Mouse (Mus musculus) forebrain, embryonic 10.5 days (tissue): ENCODE measurements around the gene Gm5795. TPM values are rescaled to one million over a fixed set of nuclear protein-coding genes. Genes with fewer than 3 reads are reported as not detected.
"Not testable (repeated sequence)": the region's sequence is repeated elsewhere in the genome, so short reads cannot be mapped to it uniquely, and the experiment has no call there.

Experiments used
- DNase-seq: peaks from one replicate; pipeline ENCODE4 v3.0.0-alpha.2; 2017; ENCODE audit warnings: low spot score; ENCODE audit errors: extremely low spot score
- H3K27ac ChIP-seq: fragments of 300-500 bp; sonication (generic); 2 replicates; pipeline ENCODE4 v1.5.1; 2016; ENCODE audit warnings: mild to moderate bottlenecking
- H3K27me3 ChIP-seq: fragments of 300-500 bp; sonication (generic); 2 replicates; pipeline ENCODE4 v1.6.1; 2016; ENCODE audit warnings: mild to moderate bottlenecking; ENCODE audit not compliant: poor library complexity, severe bottlenecking
- H3K36me3 ChIP-seq: fragments of 300-500 bp; sonication (generic); replicated peaks from 2 replicates; pipeline ENCODE4 v1.6.1; 2016; ENCODE audit warnings: mild to moderate bottlenecking, moderate library complexity
- H3K4me1 ChIP-seq: fragments of 300-500 bp; sonication (generic); 2 replicates; pipeline ENCODE4 v1.6.1; 2016
- H3K4me3 ChIP-seq: fragments of 300-500 bp; sonication (generic); 2 replicates; pipeline ENCODE4 v1.5.1; 2016; ENCODE audit warnings: mild to moderate bottlenecking, moderate library complexity
- H3K9me3 ChIP-seq: fragments of 300-500 bp; sonication (generic); 2 replicates; pipeline ENCODE4 v1.6.1; 2016; ENCODE audit warnings: mild to moderate bottlenecking, moderate library complexity
- WGBS: fragments of 180-500 bp; shearing (Covaris S2); methylation state at CpG from one replicate; pipeline ENCODE4 v1.1.7; 2016; 5-methylcytosine and 5-hydroxymethylcytosine counted together
- polyA plus RNA-seq: library from polyadenylated mRNA; unstranded; fragments of >200 nt; fragmentation: Nextera tagmentation; extraction: Ambion mirVana; gene quantifications from 2 replicates; pipeline ENCODE4 v1.2.1, GENCODE M21; 2016

Gm5795 gene
- polyA plus RNA-seq: not detected in 2 replicates

DNA sequence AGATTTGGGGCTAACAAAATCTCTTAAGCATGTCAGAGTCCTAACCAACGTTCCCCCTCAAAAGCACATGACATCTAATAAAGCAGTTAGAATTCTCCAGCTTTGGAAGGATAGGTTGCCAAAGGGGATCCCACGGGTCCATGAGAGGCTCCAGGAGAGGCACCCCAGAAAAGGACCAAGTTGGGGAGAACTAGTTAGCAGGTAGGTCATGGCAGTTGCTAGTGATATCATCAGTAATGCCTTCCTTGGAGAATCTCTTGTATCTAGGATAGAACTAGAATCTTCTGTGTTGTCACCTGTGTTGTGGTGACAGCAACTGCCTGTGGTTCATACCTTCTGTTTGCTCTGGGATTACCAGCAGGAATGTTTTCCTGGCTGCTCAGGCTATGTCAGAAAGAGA lies at the start of gene Gm5795:
Gene Gm5795 (plus strand): TSS at position 301 of the 400 bp plus-strand sequence.
- not testable (repeated sequence) for H3K9me3 ChIP-seq, DNase-seq, H3K4me3 ChIP-seq, H3K36me3 ChIP-seq, H3K4me1 ChIP-seq, H3K27me3 ChIP-seq, H3K27ac ChIP-seq
- WGBS: no CpG with 5 or more reads among the region's 2 CpGs

GRCm38 (mm10) chr14:3208272-3209152 lies 20.5 kb downstream of the Gm5795 start, which contains the start of gene D830030K20Rik:
TSS of gene D830030K20Rik (plus strand) at chr14:3208488.
- peak within 1 kb of the TSS; percentile 58 for H3K4me3 ChIP-seq
- H3K9me3 ChIP-seq, H3K4me1 ChIP-seq, H3K27me3 ChIP-seq, H3K36me3 ChIP-seq: not testable (repeated sequence)
- peak within 1 kb of the TSS; percentile 58 for H3K27ac ChIP-seq
- DNase-seq: peak; percentile 23
- under 1% methylated on average over 27 of the region's 62 CpGs for WGBS

GRCm38 (mm10) chr14:3209367-3209766 lies 21.3 kb downstream of the Gm5795 start:
- WGBS: 9% methylated on average over 10 of the region's 11 CpGs
- not testable (repeated sequence) for H3K27ac ChIP-seq, H3K4me3 ChIP-seq, H3K27me3 ChIP-seq, H3K4me1 ChIP-seq, H3K9me3 ChIP-seq, H3K36me3 ChIP-seq
- DNase-seq: peak; percentile 14

Other genes starting within 250 kb of the Gm5795 start
- not detected in 2 replicates for gene Gm2888, start 158.3 kb upstream of the Gm5795 start, polyA plus RNA-seq
- gene Gm2897, start 139.0 kb upstream of the Gm5795 start, polyA plus RNA-seq: 3.1 and 3.4 TPM in 2 replicates
- gene Gm10340, start 54.3 kb upstream of the Gm5795 start, polyA plus RNA-seq: not detected in 2 replicates
- gene D830030K20Rik, start 20.2 kb downstream of the Gm5795 start, polyA plus RNA-seq: 9.5 and 9.9 TPM in 2 replicates
- gene Gm2956, start 144.4 kb downstream of the Gm5795 start, polyA plus RNA-seq: not detected in 2 replicates
- gene Gm10413, start 206.8 kb downstream of the Gm5795 start, polyA plus RNA-seq: not detected in 2 replicates
- 1.0 and 1.3 TPM in 2 replicates for gene Gm10409, start 224.4 kb downstream of the Gm5795 start, polyA plus RNA-seq
- gene Gm3005, start 239.8 kb downstream of the Gm5795 start, polyA plus RNA-seq: 1.1 and 1.3 TPM in 2 replicates